8 mouse cellular contexts compared by ENCODE assay signal in genomic region chr13:24800674-24801307, GRCm38 (mm10). TPM values are rescaled to one million over a fixed set of nuclear protein-coding genes. Genes with fewer than 3 reads are reported as not detected.
DNase-seq lines count a peak whose midpoint lies in the region; ATAC-seq and TF ChIP-seq lines count a peak whose summit lies in the region.

No protein-coding gene starts in this region.

- H3K36me3 ChIP-seq in heart, embryonic 11.5 days (ENCODE audit: control insufficient read depth, insufficient read depth, low read length): no peaks in the 10 kb centered on the region
- H3K36me3 ChIP-seq in kidney, embryonic 16.5 days (ENCODE audit: insufficient read depth, low read length): peaks cover 5% of the 10 kb centered on the region
- peaks cover 9% of the 10 kb centered on the region for H3K36me3 ChIP-seq in liver, adult 2 months (ENCODE audit: control insufficient read depth, insufficient read depth, low read length)
- peaks cover 12% of the 10 kb centered on the region for H3K36me3 ChIP-seq in myocyte (ENCODE audit: control insufficient read depth, insufficient read depth)
- H3K36me3 ChIP-seq in splenic B cell, adult 2 months (ENCODE audit: control insufficient read depth, insufficient read depth, low read length, poor library complexity, severe bottlenecking): peaks cover 5% of the 10 kb centered on the region; the same call in 1 of the 2 replicates

- H3K9me3 ChIP-seq in heart, embryonic 11.5 days (replicated peaks; ENCODE audit: control insufficient read depth, low read length): no peaks in the 10 kb centered on the region
- no peaks in the 10 kb centered on the region for H3K9me3 ChIP-seq in kidney, embryonic 16.5 days (ENCODE audit: low read length)

- peak; percentile 97 for ATAC-seq in heart, embryonic 11.5 days (replicated peaks; ENCODE audit: insufficient number of reproducible peaks, low FRiP score, low TSS enrichment)
- ATAC-seq in kidney, embryonic 16.5 days (ENCODE audit: low FRiP score, low TSS enrichment): peak; percentile 98

- H3K4me3 ChIP-seq in bone marrow macrophage, adult 2 months (ENCODE audit: insufficient read depth, low read length): peak overlapping the region; percentile 89
- peak overlapping the region; percentile 100 for H3K4me3 ChIP-seq in embryonic fibroblast, embryonic 13.5 days (ENCODE audit: insufficient read depth, low read length)
- H3K4me3 ChIP-seq in heart, embryonic 11.5 days (ENCODE audit: low read depth, low read length): peak overlapping the region; percentile 94
- peak overlapping the region; percentile 99 for H3K4me3 ChIP-seq in kidney, embryonic 16.5 days (ENCODE audit: low read length)
- H3K4me3 ChIP-seq in liver, adult 2 months (ENCODE audit: insufficient read depth, low read depth, low read length): peak overlapping the region; percentile 99
- H3K4me3 ChIP-seq in myocyte: peak overlapping the region; percentile 85

- peaks cover 14% of the 10 kb centered on the region for H3K79me2 ChIP-seq in liver, adult 2 months (ENCODE audit: control insufficient read depth, insufficient read depth, low read length)
- H3K79me2 ChIP-seq in myocyte (ENCODE audit: control insufficient read depth, insufficient read depth): peaks cover 41% of the 10 kb centered on the region

- H3K27ac ChIP-seq in bone marrow macrophage, adult 2 months (ENCODE audit: insufficient read depth, low read depth, low read length): peak overlapping the region; percentile 100
- peak overlapping the region; percentile 96 for H3K27ac ChIP-seq in embryonic fibroblast, embryonic 13.5 days (ENCODE audit: insufficient read depth, low read length)
- peak overlapping the region; percentile 99 for H3K27ac ChIP-seq in heart, embryonic 11.5 days (ENCODE audit: low read depth, low read length)
- peak overlapping the region; percentile 99 for H3K27ac ChIP-seq in kidney, embryonic 16.5 days (ENCODE audit: low read length)
- peak overlapping the region; percentile 97 for H3K27ac ChIP-seq in liver, adult 2 months (replicated peaks; ENCODE audit: insufficient read depth, low read depth, low read length)

- whole genome bisulfite sequencing in heart, embryonic 11.5 days (ENCODE audit: insufficient replicate concordance): under 1% methylated on average over 42 of the region's 42 CpGs
- under 1% methylated on average over 42 of the region's 42 CpGs for WGBS in kidney, embryonic 16.5 days
- 1% methylated on average over 42 of the region's 42 CpGs for WGBS in liver, adult 2 months

- peak; percentile 77; the same call in 1 of the 2 replicates for TF ChIP-seq POLR2A in bone marrow macrophage, adult 2 months (IDR thresholded peaks at IDR 0.05; ENCODE audit: borderline replicate concordance, low read depth, low read length)
- peak; percentile 99 for TF ChIP-seq POLR2A in embryonic fibroblast, embryonic 13.5 days (IDR thresholded peaks at IDR 0.05; ENCODE audit: low read depth, low read length)
- TF ChIP-seq POLR2A in liver, adult 2 months (IDR thresholded peaks at IDR 0.05; ENCODE audit: extremely low read depth, insufficient read depth, low read length): peak; percentile 100
- peak; percentile 97 for TF ChIP-seq POLR2A in myocyte (IDR thresholded peaks at IDR 0.05; ENCODE audit: insufficient read length, low read depth)

- peak; percentile 98 for DNase-seq in A20 (ENCODE audit: low read depth, low spot score)
- peak; percentile 90 for DNase-seq in liver, adult 2 months (ENCODE audit: extremely low read depth, low read depth, low spot score)
- peak; percentile 98 for DNase-seq in splenic B cell, adult 2 months (ENCODE audit: low read depth, low spot score)

- H3K9ac ChIP-seq in heart, embryonic 11.5 days (ENCODE audit: low read depth, low read length): peak overlapping the region; percentile 97
- peak overlapping the region; percentile 89 for H3K9ac ChIP-seq in kidney, embryonic 16.5 days (replicated peaks; ENCODE audit: low read length)
- H3K9ac ChIP-seq in liver, adult 2 months (ENCODE audit: low read depth, low read length): peak overlapping the region; percentile 100

- TF ChIP-seq CTCF in bone marrow macrophage, adult 2 months (IDR thresholded peaks at IDR 0.05; ENCODE audit: low read depth, low read length): no peak
- no peak for TF ChIP-seq CTCF in embryonic fibroblast, embryonic 13.5 days (IDR thresholded peaks at IDR 0.05; ENCODE audit: borderline replicate concordance, insufficient read depth, low read length)
- TF ChIP-seq CTCF in liver, adult 2 months (IDR thresholded peaks at IDR 0.05; ENCODE audit: low read depth, low read length): no peak

- peaks cover 12% of the 10 kb centered on the region for H3K4me1 ChIP-seq in bone marrow macrophage, adult 2 months (ENCODE audit: control insufficient read depth, insufficient read depth, low read length)
- H3K4me1 ChIP-seq in embryonic fibroblast, embryonic 13.5 days (ENCODE audit: control insufficient read depth, insufficient read depth, low read length): peaks cover 4% of the 10 kb centered on the region
- H3K4me1 ChIP-seq in heart, embryonic 11.5 days (ENCODE audit: control insufficient read depth, insufficient read depth, low read length): peaks cover 4% of the 10 kb centered on the region; the same call in 1 of the 2 replicates
- H3K4me1 ChIP-seq in kidney, embryonic 16.5 days (ENCODE audit: insufficient read depth, low read length): peaks cover 15% of the 10 kb centered on the region; the same call in 1 of the 2 replicates
- peaks cover 10% of the 10 kb centered on the region; the same call in 1 of the 2 replicates for H3K4me1 ChIP-seq in liver, adult 2 months (ENCODE audit: control insufficient read depth, insufficient read depth, low read length)

- peak overlapping the region; percentile 90 for H3K4me2 ChIP-seq in heart, embryonic 11.5 days
- H3K4me2 ChIP-seq in kidney, embryonic 16.5 days (replicated peaks; ENCODE audit: low read depth, low read length): peak overlapping the region; percentile 78
- peak overlapping the region; percentile 82 for H3K4me2 ChIP-seq in myocyte (ENCODE audit: low read depth)

- H3K27me3 ChIP-seq in heart, embryonic 11.5 days (ENCODE audit: control insufficient read depth, insufficient read depth, low read length): no peaks in the 10 kb centered on the region
- H3K27me3 ChIP-seq in kidney, embryonic 16.5 days (ENCODE audit: insufficient read depth, low read length): no peaks in the 10 kb centered on the region
- no peaks in the 10 kb centered on the region for H3K27me3 ChIP-seq in liver, adult 2 months (ENCODE audit: control insufficient read depth, insufficient read depth, low read length)
- H3K27me3 ChIP-seq in myocyte (ENCODE audit: control insufficient read depth, insufficient read depth, insufficient read length): no peaks in the 10 kb centered on the region
- no peaks in the 10 kb centered on the region for H3K27me3 ChIP-seq in splenic B cell, adult 2 months (ENCODE audit: control insufficient read depth, insufficient read depth, low read length, poor library complexity, severe bottlenecking)

- H3ac ChIP-seq in myocyte (ENCODE audit: control insufficient read depth, insufficient read length): peak overlapping the region; percentile 99

RNA-seq across cellular contexts. Expression of gene BC005537, which starts 0.7 kb away (rescaled TPM):
- 575 and 610 TPM in 2 replicates for polyA plus RNA-seq in bone marrow macrophage, adult 2 months (2012; ENCODE audit: insufficient read depth, insufficient read length, missing spikeins)
- 125 and 165 TPM in 2 replicates for polyA plus RNA-seq in embryonic fibroblast, embryonic 13.5 days (2011; ENCODE audit: insufficient read length, low read depth, missing spikeins)
- polyA plus RNA-seq in heart, embryonic 11.5 days (2014; fragmentation: Nextera tagmentation; extraction: Ambion mirVana): 11.1 and 19.2 TPM in 2 replicates
- polyA plus RNA-seq in kidney, embryonic 16.5 days (2015; fragmentation: Nextera tagmentation; extraction: Ambion mirVana): 14.2 and 17.1 TPM in 2 replicates
- total RNA-seq in liver, adult 2 months (2014; rRNA removed): 63.3 and 80.9 TPM in 2 replicates
- polyA plus RNA-seq in liver, adult 2 months (2012; rRNA removed): 20.3 and 23.5 TPM in 2 replicates
- 27.3 TPM for polyA plus RNA-seq in myocyte (2012; fragmentation: generic; extraction: Trizol)

RNA-seq across cellular contexts. Expression of gene Acot13, which starts 30.5 kb away (rescaled TPM):
- polyA plus RNA-seq in bone marrow macrophage, adult 2 months (2012; ENCODE audit: insufficient read depth, insufficient read length, missing spikeins): 81.0 and 91.3 TPM in 2 replicates
- 49.0 and 54.7 TPM in 2 replicates for polyA plus RNA-seq in embryonic fibroblast, embryonic 13.5 days (2011; ENCODE audit: insufficient read length, low read depth, missing spikeins)
- polyA plus RNA-seq in heart, embryonic 11.5 days (2014; fragmentation: Nextera tagmentation; extraction: Ambion mirVana): 196 and 201 TPM in 2 replicates
- 112 and 121 TPM in 2 replicates for polyA plus RNA-seq in kidney, embryonic 16.5 days (2015; fragmentation: Nextera tagmentation; extraction: Ambion mirVana)
- 95.8 and 97.7 TPM in 2 replicates for total RNA-seq in liver, adult 2 months (2014; rRNA removed)
- 96.4 and 108 TPM in 2 replicates for polyA plus RNA-seq in liver, adult 2 months (2012; rRNA removed)
- polyA plus RNA-seq in myocyte (2012; fragmentation: generic; extraction: Trizol): 67.1 TPM

RNA-seq across cellular contexts. Expression of gene Tdp2, which starts 30.7 kb away (rescaled TPM):
- 29.0 and 36.4 TPM in 2 replicates for polyA plus RNA-seq in bone marrow macrophage, adult 2 months (2012; ENCODE audit: insufficient read depth, insufficient read length, missing spikeins)
- polyA plus RNA-seq in embryonic fibroblast, embryonic 13.5 days (2011; ENCODE audit: insufficient read length, low read depth, missing spikeins): 36.3 and 41.3 TPM in 2 replicates
- polyA plus RNA-seq in heart, embryonic 11.5 days (2014; fragmentation: Nextera tagmentation; extraction: Ambion mirVana): 40.8 and 44.9 TPM in 2 replicates
- 62.1 and 62.5 TPM in 2 replicates for polyA plus RNA-seq in kidney, embryonic 16.5 days (2015; fragmentation: Nextera tagmentation; extraction: Ambion mirVana)
- 28.9 and 29.4 TPM in 2 replicates for total RNA-seq in liver, adult 2 months (2014; rRNA removed)
- polyA plus RNA-seq in liver, adult 2 months (2012; rRNA removed): 18.5 and 18.6 TPM in 2 replicates
- 5.4 TPM for polyA plus RNA-seq in myocyte (2012; fragmentation: generic; extraction: Trizol)

RNA-seq across cellular contexts. Expression of gene Gmnn, which starts 39.1 kb away (rescaled TPM):
- 64.6 and 76.6 TPM in 2 replicates for polyA plus RNA-seq in bone marrow macrophage, adult 2 months (2012; ENCODE audit: insufficient read depth, insufficient read length, missing spikeins)
- polyA plus RNA-seq in embryonic fibroblast, embryonic 13.5 days (2011; ENCODE audit: insufficient read length, low read depth, missing spikeins): 20.9 and 33.8 TPM in 2 replicates
- 116 and 127 TPM in 2 replicates for polyA plus RNA-seq in heart, embryonic 11.5 days (2014; fragmentation: Nextera tagmentation; extraction: Ambion mirVana)
- 103 and 104 TPM in 2 replicates for polyA plus RNA-seq in kidney, embryonic 16.5 days (2015; fragmentation: Nextera tagmentation; extraction: Ambion mirVana)
- 8.1 and 13.6 TPM in 2 replicates for total RNA-seq in liver, adult 2 months (2014; rRNA removed)
- 1.4 and 2.9 TPM in 2 replicates for polyA plus RNA-seq in liver, adult 2 months (2012; rRNA removed)
- polyA plus RNA-seq in myocyte (2012; fragmentation: generic; extraction: Trizol): 10.8 TPM

RNA-seq across cellular contexts. Expression of gene D130043K22Rik, which starts 44.1 kb away (rescaled TPM):
- not detected in 2 replicates for polyA plus RNA-seq in bone marrow macrophage, adult 2 months (2012; ENCODE audit: insufficient read depth, insufficient read length, missing spikeins)
- 0.51 TPM in 1 of 2 replicates, not detected in the other for polyA plus RNA-seq in embryonic fibroblast, embryonic 13.5 days (2011; ENCODE audit: insufficient read length, low read depth, missing spikeins)
- not detected in 2 replicates for polyA plus RNA-seq in heart, embryonic 11.5 days (2014; fragmentation: Nextera tagmentation; extraction: Ambion mirVana)
- 0.76 and 1.4 TPM in 2 replicates for polyA plus RNA-seq in kidney, embryonic 16.5 days (2015; fragmentation: Nextera tagmentation; extraction: Ambion mirVana)
- total RNA-seq in liver, adult 2 months (2014; rRNA removed): 12.2 and 15.9 TPM in 2 replicates
- polyA plus RNA-seq in liver, adult 2 months (2012; rRNA removed): 3.8 and 8.1 TPM in 2 replicates
- not detected for polyA plus RNA-seq in myocyte (2012; fragmentation: generic; extraction: Trizol)

Comparison
In these comparisons a context has a peak if more than half of its experiments do, and no peak if none do; other contexts are left out.
1. Peak in every context shown above with its lines: DNase-seq, ATAC-seq, H3K4me3 ChIP-seq and H3K27ac ChIP-seq.